Mouse (Mus musculus) kidney, postnatal 36 days (tissue): ENCODE data around the gene Plekhb1.
A peak's percentile ranks its signal among the peaks of the same experiment; 100 is the strongest.

Source experiments
- DNase-seq, 2 experiments: peaks; one replicate each; pipeline ENCODE4 v3.0.0; 2021 to 2022; ENCODE audit warnings: mixed read lengths in 2 of 2

Plekhb1 gene

GRCm38 (mm10) chr7:100656739-100657138 is 5.5 kb downstream of the Plekhb1 start:
- DNase-seq: no peak

- DNase-seq: no peak
These were observed 7.8 kb downstream of the Plekhb1 start for GRCm38 (mm10) chr7:100654441-100654840.

GRCm38 (mm10) chr7:100653480-100654266 is 8.5 kb downstream of the Plekhb1 start:
- DNase-seq: no peak

DNA sequence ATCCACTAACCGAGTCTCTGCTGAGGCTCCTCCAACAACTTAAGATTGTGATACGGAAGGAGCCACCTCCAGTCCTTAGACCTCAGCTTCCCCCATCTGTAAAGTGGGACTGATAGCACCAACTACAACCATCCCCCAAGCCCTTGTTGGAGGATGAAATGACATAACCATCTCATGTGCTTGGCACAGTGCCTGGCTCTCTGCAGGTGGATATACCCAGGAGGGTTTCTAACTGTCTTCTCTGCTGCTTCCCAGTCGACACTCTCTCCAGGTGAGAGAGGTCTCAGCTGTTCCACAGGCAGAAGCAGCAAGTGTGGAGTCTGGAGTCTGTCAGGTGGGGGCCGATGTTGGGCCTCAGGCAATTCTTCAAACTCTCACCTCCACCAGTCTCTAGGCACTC is 11.2 kb downstream of the Plekhb1 start:
- no peak for DNase-seq

- no peak for DNase-seq
These were observed 11.8 kb downstream of the Plekhb1 start for GRCm38 (mm10) chr7:100650421-100650820.

- DNase-seq: no peak
These were observed 12.4 kb downstream of the Plekhb1 start for GRCm38 (mm10) chr7:100649826-100650225.

- no peak for DNase-seq
These were observed 13.1 kb downstream of the Plekhb1 start for GRCm38 (mm10) chr7:100649095-100649494.

DNA sequence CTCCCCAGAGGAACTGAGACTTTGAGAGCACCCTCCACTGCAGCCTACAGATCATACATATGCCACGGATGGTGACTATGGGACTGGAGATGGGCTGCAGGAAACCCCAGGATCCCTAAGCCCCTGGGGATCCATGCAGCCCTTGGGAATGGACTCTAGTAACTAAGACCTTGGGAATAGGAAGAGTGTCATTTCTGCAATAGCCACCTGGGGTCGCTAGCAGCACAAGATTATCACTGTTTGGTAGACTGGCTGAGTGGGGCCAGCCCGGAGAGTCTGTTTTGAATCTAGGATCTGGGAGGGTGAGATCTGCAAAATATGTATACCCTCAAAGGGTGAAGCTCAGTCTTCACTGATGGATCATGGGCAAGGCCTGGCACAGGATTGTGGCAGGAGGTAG is 17.1 kb downstream of the Plekhb1 start:
- peak; percentile 56 to 81 for DNase-seq

DNA sequence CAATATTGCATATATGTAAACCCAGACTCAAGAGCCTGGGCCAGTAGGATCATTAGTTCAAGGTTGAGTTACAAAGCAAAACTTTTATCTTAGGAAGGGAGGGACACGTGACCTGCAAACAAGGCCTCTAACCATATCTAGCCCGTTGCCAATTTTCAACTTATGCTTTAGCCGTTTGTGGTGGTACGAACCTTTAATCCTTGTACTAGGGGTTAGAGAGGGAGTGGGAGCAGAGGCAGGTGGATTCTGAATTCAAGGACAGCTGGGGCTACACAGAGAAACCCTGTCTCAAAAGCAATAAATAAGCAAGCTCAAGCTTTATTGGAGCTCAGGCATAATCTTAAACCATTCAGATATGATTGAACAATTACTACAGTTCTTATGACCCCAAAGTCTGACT is 19.8 kb downstream of the Plekhb1 start:
- DNase-seq: no peak

DNA sequence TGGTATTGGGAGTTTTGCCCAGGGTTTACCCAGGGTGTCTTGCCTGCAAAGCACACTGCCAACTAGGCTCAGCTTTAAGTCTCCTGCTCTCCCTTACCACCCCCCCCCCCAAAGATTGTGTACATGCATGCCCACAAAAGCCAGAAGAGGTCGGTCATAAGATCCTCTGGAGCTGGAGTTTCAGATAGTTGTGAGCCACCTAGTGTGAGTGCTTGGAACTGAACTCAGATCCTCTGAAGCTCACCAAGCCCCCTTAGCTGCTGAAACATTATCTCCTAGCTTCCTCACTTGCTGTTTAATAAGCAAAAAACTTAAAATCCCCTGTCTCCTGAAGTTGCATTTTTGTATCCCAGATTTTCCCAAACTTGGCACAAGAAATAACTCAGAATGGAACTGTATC is 24.6 kb downstream of the Plekhb1 start:
- peak; percentile 56 to 67 for DNase-seq

- peak; percentile 80 to 91 for DNase-seq
These were observed 37.7 kb downstream of the Plekhb1 start for GRCm38 (mm10) chr7:100624538-100624937.

GRCm38 (mm10) chr7:100622277-100622676 is 39.9 kb downstream of the Plekhb1 start:
- DNase-seq: no peak

DNA sequence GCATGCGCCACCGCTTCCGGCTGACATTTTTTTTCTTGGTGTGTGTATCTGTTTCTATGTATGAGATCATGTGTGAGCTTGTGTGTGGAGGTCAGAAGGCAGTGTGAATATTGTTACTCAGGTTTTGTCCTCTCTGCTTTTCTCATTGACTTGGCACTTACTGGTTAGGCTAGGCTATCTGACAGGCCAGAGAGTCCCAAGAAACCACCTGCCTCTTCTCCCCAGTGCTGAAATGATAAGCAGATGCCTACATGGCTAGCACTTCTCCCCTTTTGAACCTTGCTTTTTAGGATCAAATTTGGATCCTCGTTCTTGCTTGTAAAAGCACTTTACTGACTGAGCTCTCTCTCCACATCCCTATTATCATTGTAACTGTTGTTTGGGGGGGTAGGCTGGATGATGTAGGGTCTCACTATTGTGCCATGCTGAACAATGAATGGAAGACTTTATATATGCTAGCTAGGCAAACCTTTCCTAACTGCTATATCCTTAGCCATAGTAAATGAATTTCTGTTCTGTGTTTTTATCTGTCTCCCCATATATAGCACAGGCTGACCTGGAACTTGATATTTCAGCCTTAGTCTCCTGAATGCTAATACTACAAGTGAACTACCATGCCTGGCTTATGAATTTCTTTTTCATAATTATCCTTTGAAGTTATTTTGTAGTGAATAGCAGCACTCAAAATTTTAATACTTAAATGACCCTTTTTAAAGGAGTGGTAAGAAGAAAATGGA is 45.9 kb downstream of the Plekhb1 start:
- no peak for DNase-seq

DNA sequence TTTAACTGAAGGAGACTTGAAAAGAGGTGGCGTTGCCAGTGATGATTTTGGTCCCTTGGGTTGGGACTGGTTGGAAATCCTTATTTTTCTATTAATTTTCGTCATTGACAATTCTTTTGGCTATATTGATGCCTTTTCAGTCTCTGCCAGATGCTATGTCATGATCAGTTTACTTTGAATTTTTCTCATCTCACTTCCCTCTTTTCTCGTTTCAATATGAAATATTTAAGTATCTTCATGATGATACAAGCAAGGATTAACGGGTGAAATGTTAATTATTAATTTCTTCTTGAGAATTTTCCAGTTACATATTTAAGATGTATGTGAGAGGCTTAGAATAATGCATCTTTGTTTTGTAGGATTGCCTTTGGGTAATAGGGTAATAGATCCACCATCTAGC is 53.3 kb downstream of the Plekhb1 start:
- DNase-seq: no peak

GRCm38 (mm10) chr7:100608130-100608741 is 54.0 kb downstream of the Plekhb1 start, which contains the start of gene Mrpl48:
Mrpl48 (minus strand) TSS chr7:100608301.
- peak; percentile 39 to 66 for DNase-seq

GRCm38 (mm10) chr7:100607214-100608129 is 54.7 kb downstream of the Plekhb1 start, which contains the start of gene Rab6a:
Rab6a (plus strand) TSS chr7:100607410.
- DNase-seq: peak; percentile 98 to 99

DNA sequence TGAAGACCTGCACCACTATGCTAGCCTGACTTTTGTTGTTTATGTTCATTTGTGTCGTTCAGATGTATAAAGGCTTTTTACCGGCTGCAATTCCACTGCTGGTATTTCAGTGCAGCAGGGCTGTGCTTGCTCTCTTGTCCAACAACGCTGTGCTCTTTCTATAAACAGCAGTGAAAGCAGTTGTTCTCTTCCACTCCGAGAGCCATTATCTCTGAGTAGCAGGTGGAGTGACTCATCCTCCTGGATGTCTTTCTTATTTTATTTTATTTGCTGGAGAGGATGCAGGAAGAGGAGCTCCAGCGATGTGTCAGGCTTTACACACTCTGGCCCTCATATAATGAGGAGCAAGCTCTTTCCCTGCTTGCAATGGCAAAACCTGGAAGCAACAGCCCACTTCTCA is 62.0 kb downstream of the Plekhb1 start:
- DNase-seq: no peak

- no peak for DNase-seq
These were observed 68.9 kb downstream of the Plekhb1 start for GRCm38 (mm10) chr7:100593349-100593748.
